Mouse (Mus musculus): ENCODE measurements around the gene Esyt1.
"Not testable (repeated sequence)": the region's sequence is repeated elsewhere in the genome, so short reads cannot be mapped to it uniquely, and the experiment has no call there.

Esyt1 gene

GRCm38 (mm10) chr10:128536266-128536940 lies 10.7 kb upstream of the Esyt1 start:
- peak; percentile 95 for DNase-seq

- DNase-seq, result no peak
Measured at GRCm38 (mm10) chr10:128535624-128536265, 10.1 kb upstream of the Esyt1 start.

- DNase-seq, result no peak
Measured at GRCm38 (mm10) chr10:128535206-128535605, 9.5 kb upstream of the Esyt1 start.

- no peak for DNase-seq
Measured at GRCm38 (mm10) chr10:128526366-128527356, 990 bp upstream of the Esyt1 start.

- peak; percentile 79 for DNase-seq
Measured at GRCm38 (mm10) chr10:128524732-128525662, 674 bp downstream of the Esyt1 start.

GRCm38 (mm10) chr10:128524111-128524731 lies 1.4 kb downstream of the Esyt1 start:
- DNase-seq, result peak; percentile 59

- no peak for DNase-seq
Measured at GRCm38 (mm10) chr10:128522351-128522750, 3.3 kb downstream of the Esyt1 start.

GRCm38 (mm10) chr10:128520591-128520990 lies 5.1 kb downstream of the Esyt1 start:
- no peak for DNase-seq

GRCm38 (mm10) chr10:128518833-128519232 lies 6.8 kb downstream of the Esyt1 start:
- peak; percentile 59 for DNase-seq

- no peak for DNase-seq
Measured at GRCm38 (mm10) chr10:128516677-128517076, 9.0 kb downstream of the Esyt1 start.

GRCm38 (mm10) chr10:128516029-128516428 lies 9.6 kb downstream of the Esyt1 start:
- DNase-seq, result no peak

- no peak for DNase-seq
Measured at GRCm38 (mm10) chr10:128515044-128515443, 10.6 kb downstream of the Esyt1 start.

GRCm38 (mm10) chr10:128511761-128512160 lies 13.9 kb downstream of the Esyt1 start:
- DNase-seq, result no peak

- no peak for DNase-seq
Measured at GRCm38 (mm10) chr10:128511189-128511588, 14.5 kb downstream of the Esyt1 start.

- DNase-seq, result no peak
Measured at GRCm38 (mm10) chr10:128510301-128510700, 15.4 kb downstream of the Esyt1 start.

- no peak for DNase-seq
Measured at GRCm38 (mm10) chr10:128509831-128510230, 15.8 kb downstream of the Esyt1 start.

GRCm38 (mm10) chr10:128509203-128509602 lies 16.5 kb downstream of the Esyt1 start:
- DNase-seq, result no peak

- no peak for DNase-seq
Measured at GRCm38 (mm10) chr10:128508260-128508659, 17.4 kb downstream of the Esyt1 start.

- no peak for DNase-seq
Measured at GRCm38 (mm10) chr10:128505974-128506373, 19.7 kb downstream of the Esyt1 start.

- DNase-seq, result not testable (repeated sequence)
Measured at GRCm38 (mm10) chr10:128505371-128505667, 20.4 kb downstream of the Esyt1 start.

GRCm38 (mm10) chr10:128504641-128505370 lies 20.9 kb downstream of the Esyt1 start:
- DNase-seq, result peak; percentile 50
